Mouse (Mus musculus) liver, postnatal 0 days (tissue): ENCODE measurements around the gene Cald1.

ENCODE experiments used
- CTCF ChIP-seq: sonication (generic); IDR thresholded peaks from 2 replicates; pipeline ENCODE4 v1.5.1; 2016; ENCODE audit warnings: antibody characterized with exemption, low read depth
- EP300 ChIP-seq: IDR thresholded peaks from 2 replicates; pipeline ENCODE4 v1.6.1; 2016; ENCODE audit warnings: antibody characterized with exemption, low read depth, mild to moderate bottlenecking

GRCm38 (mm10) chr6:34714612-34715011, 116.3 kb downstream of the Cald1 start:
- TF ChIP-seq CTCF: no peak
- peak; percentile 63 for TF ChIP-seq EP300
